Mouse (Mus musculus) adrenal gland, postnatal 25 days (tissue): ENCODE measurements around the gene Wnt5b. TPM values are rescaled to one million over a fixed set of nuclear protein-coding genes. Genes with fewer than 3 reads are reported as not detected.

Experiments
- DNase-seq: peaks from one replicate; pipeline ENCODE4 v3.0.0; 2021; ENCODE audit warnings: mixed read lengths
- total RNA-seq: library from RNA; stranded (reverse); gene quantifications from 2 replicates; pipeline ENCODE4 v1.2.3, GENCODE M21; 2021

The Wnt5b gene
- total RNA-seq, 1 experiment from 2014 or later, result 2.7 TPM

GRCm38 (mm10) chr6:119416643-119417042, 127.5 kb downstream of the Wnt5b start:
- no peak for DNase-seq

- no peak for DNase-seq
These were observed 129.7 kb downstream of the Wnt5b start for GRCm38 (mm10) chr6:119414262-119415043.

- DNase-seq, result no peak
These were observed 131.6 kb downstream of the Wnt5b start for GRCm38 (mm10) chr6:119412588-119412987.

DNA sequence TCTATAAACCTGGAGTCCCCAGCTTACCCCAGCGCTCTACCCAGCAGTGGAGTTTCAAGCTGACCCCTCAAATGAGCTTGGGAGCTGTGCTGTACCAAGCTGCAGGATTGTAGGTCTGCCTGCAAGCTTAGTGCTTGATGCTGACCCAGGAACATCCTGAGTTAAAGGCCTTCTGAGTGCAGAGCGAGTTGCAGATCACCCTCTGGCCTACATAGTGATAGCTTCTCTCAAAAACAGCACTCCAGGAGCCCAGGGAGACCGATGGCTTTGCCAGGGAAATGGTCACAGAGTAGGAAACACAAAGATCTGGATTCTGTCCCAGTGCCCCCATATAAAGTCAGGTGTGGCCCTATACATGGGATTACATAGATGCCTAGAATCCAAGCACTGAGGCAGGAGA, 132.6 kb downstream of the Wnt5b start:
- no peak for DNase-seq

GRCm38 (mm10) chr6:119409766-119410165, 134.4 kb downstream of the Wnt5b start:
- DNase-seq, result peak; percentile 11

DNA sequence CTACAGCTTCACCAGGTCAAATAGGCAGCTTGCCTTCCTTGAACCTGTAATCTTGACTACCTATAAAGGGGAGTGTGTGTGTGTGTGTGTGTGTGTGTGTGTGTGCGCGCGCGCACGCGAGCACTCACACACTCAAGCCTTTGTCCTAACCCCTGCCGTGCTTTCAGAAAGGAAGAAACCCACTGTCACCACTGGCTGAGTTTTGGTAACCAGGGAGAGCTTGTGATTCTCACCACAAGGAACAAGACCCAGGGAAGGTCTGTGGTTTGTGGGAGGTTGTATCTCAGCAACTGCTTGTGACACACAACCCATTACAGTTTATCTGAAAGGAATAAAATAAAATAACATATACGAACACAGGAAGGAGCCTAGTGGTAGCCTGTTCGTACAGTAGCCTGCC, 135.6 kb downstream of the Wnt5b start:
- no peak for DNase-seq

GRCm38 (mm10) chr6:119407818-119408217, 136.3 kb downstream of the Wnt5b start:
- DNase-seq, result no peak

DNA sequence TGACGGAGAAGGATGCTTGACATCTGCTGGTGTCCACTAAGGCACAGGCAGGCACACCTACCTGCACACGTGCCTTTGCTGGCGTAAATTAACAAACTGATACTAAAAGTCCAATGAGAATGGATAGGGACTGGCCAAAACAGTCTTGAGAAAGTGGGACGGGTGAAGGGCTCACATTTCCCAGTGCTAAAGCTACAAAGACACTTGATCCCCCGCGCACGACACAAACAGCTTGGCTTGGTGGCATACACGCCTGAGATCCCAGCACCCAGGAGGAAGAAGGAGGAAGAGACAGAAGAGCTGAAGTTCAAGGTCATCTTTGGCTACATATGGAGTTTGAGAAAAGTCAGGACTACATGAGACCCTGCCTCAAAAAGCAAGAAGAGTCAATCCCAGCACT, 137.6 kb downstream of the Wnt5b start:
- no peak for DNase-seq

- peak; percentile 18 for DNase-seq
These were observed 138.8 kb downstream of the Wnt5b start for GRCm38 (mm10) chr6:119405310-119405709.

DNA sequence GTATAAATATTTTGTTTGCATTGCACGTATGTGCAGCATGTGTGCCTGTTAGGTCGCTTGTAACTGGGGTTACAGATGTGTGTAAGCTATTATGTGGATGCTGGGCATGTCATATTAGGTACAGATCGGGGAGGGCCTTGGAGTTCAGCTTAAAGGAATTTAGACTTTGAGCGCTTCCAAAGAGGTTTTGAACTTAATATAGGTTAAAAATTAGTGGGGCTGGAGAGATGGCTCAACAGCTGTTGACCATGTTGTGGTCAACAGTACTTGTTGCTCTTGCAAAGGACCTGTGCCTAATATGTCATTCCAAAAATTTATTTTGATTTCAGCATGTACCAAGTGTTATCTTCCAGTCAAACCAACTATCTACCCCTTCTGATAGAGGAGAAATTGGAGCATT, 139.3 kb downstream of the Wnt5b start:
- no peak for DNase-seq

- no peak for DNase-seq
These were observed 141.2 kb downstream of the Wnt5b start for GRCm38 (mm10) chr6:119402976-119403375.

GRCm38 (mm10) chr6:119401545-119402304, 142.4 kb downstream of the Wnt5b start:
- DNase-seq, result no peak

DNA sequence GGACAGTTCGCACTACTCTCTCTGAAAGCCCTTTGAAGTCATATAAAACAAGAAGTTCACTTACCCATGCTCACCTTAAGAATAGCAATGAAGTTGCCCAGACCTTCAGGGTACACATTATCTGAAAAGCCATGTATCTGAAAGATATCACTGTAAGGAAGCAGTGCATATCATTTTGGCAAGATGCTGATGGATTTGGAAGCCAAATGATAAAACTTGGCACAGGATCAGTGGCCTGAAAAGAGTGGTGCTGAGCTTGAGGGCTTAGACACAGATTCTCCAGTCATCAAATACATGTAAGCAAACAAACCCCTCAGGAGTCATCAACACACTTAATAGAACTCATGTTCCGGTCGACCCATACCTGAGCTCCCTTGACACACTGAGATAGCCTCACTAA, 143.5 kb downstream of the Wnt5b start:
- DNase-seq, result no peak

DNA sequence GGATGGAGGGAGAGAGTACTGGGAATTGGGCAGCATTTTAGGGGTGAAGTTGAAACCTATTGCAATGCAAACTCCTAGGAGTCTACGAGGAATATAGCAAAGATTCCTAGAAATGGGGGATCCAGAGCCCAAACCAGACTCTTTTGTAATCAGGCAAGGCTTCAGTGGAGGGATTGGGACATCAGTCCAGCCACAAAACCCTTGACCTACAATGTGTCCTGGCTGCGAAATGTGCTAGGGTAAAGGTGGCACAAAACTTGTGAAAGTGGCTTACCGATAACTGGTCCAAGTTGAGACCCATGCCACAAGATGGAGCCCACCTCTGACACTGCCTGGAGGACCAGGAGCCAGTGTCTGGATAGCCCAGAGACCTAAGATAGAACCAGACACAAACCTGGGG, 144.8 kb downstream of the Wnt5b start:
- no peak for DNase-seq

DNA sequence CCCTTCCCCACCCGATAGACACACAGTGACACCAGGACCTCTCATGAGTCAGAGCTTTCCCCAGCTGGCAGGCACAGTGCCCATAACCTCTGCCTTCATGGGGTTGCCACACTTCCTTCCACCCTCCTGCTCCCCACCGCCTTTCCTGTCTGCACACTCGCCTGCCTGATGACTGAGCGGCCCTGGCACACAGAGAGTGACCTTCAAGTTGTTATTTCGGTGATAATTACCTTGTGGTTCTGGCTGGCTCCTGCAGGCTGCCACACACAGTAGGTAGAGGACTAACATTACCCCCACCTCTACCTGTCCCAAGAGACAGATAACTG, 147.9 kb downstream of the Wnt5b start:
- peak; percentile 81 for DNase-seq

GRCm38 (mm10) chr6:119395421-119396308, 148.5 kb downstream of the Wnt5b start:
- DNase-seq, result no peak

GRCm38 (mm10) chr6:119392836-119393235, 151.3 kb downstream of the Wnt5b start:
- peak; percentile 49 for DNase-seq

- no peak for DNase-seq
These were observed 153.4 kb downstream of the Wnt5b start for GRCm38 (mm10) chr6:119390728-119391127.

DNA sequence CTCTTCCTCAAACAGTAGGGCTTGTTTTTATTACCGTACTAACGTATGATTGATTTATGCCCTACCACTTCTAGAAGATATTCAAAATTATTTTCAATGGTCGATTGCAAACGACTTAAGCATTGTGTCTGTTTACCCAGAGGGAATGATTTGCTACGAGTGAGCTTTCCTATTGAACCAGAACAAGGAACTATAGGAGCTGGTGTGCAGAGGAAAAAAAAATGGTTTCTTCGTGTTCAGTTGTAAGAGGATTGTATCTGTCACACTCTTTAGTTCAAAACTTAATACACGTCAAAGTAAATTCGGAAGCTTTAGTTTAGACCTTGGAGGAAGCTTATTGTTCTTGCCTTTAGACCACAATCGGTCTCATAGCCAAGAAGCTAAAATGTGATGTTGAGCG, 155.1 kb downstream of the Wnt5b start:
- DNase-seq, result no peak

DNA sequence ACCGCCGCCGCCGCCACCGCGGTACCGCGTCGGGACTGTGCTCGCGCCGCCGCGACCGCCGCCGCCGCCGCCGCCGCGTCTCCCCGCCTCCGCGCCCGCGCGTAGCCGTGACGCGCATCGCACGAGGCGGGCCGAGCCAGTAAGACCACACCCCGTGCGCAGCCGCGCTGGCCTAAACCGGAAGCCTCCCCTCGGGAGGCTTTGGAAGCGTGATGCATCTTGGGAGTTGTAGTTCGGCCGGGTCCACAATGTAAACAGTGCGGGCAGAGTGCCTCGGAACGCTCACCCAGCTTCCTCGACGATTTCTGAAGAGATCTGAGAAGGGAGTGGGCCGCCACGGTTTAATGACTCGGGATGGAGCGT, 155.5 kb downstream of the Wnt5b start:
- DNase-seq, result peak; percentile 94

DNA sequence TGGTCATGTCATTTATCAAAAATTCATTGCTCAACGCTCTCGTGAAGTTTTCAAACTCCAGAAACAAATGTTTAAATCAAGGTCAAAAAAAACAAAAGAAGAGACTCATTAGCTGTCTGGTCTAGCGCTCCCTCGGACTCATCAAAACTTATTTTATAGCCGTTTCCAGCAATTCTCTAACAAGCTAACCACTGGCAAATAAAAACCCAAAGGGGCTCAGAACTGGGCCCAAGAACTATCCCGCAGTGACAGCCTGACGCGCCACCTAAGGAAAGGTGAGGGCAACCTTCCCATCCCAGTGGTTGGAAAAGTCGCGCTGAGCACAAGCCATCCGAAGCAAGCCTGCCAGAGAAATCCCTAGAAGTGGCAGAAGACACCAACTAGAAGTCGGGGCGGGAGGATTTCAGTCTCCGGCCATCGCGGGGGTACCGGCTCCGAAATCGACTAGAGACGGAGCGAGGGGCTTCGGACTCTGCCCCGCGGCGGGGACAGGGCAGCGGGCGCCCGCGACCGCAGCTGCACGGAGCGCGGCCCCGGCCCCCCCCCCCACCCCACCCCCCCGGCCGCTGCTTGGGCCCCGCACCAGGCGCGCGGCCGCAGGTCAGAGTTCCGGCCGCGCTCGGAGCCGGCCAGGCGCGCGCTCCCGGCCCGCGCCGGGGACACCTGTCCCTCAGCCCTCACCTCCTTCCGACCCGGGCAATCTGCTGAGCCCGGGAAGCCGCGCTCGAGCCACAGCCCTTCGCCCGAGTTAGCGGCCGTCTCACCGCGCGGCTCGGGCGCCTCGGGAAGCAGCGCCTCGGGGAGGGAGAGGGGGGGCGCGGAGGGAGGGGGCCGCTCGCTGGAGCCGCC, 156.1 kb downstream of the Wnt5b start:
- DNase-seq, result peak; percentile 19

GRCm38 (mm10) chr6:119386821-119387220, 157.3 kb downstream of the Wnt5b start:
- no peak for DNase-seq
